Mouse (Mus musculus) heart, embryonic 16.5 days (tissue): ENCODE measurements around the gene Slc26a3. TPM values are rescaled to one million over a fixed set of nuclear protein-coding genes. Genes with fewer than 3 reads are reported as not detected.

ENCODE experiments used
- ATAC-seq: fragments of 200-750 bp; cut with Nextera tagmentation; replicated peaks from 2 replicates; pipeline ENCODE4 v1.8.0; 2017; ENCODE audit warnings: moderate number of reproducible peaks; ENCODE audit not compliant: insufficient read depth, low FRiP score; ENCODE audit errors: extremely low read depth
- H3K27ac ChIP-seq: fragments of 300-500 bp; sonication (generic); 2 replicates; pipeline ENCODE4 v1.5.1; 2014; ENCODE audit warnings: mild to moderate bottlenecking, low read length, control low read depth, moderate library complexity
- H3K27me3 ChIP-seq: fragments of 300-500 bp; sonication (generic); 2 replicates; pipeline ENCODE4 v1.6.1; 2014; ENCODE audit warnings: low read length, mixed read lengths; ENCODE audit not compliant: control insufficient read depth, insufficient read depth
- H3K36me3 ChIP-seq: fragments of 300-500 bp; sonication (generic); 2 replicates; pipeline ENCODE4 v1.6.1; 2014; ENCODE audit not compliant: control insufficient read depth, insufficient read depth
- H3K4me1 ChIP-seq: fragments of 300-500 bp; sonication (generic); 2 replicates; pipeline ENCODE4 v1.6.1; 2014; ENCODE audit warnings: low read length, mixed read lengths; ENCODE audit not compliant: control insufficient read depth, insufficient read depth
- H3K4me2 ChIP-seq: fragments of 300-500 bp; sonication (generic); 2 replicates; pipeline ENCODE4 v1.6.1; 2014; ENCODE audit warnings: low read depth, mild to moderate bottlenecking, control low read depth, low read length
- H3K4me3 ChIP-seq: fragments of 300-500 bp; sonication (generic); 2 replicates; pipeline ENCODE4 v1.5.1; 2014; ENCODE audit warnings: mild to moderate bottlenecking, control low read depth, low read length
- H3K9ac ChIP-seq: fragments of 300-500 bp; sonication (generic); 2 replicates; pipeline ENCODE4 v1.6.1; 2014; ENCODE audit warnings: low read length, control low read depth
- H3K9me3 ChIP-seq: fragments of 300-500 bp; sonication (generic); replicated peaks from 2 replicates; pipeline ENCODE4 v1.6.1; 2016; ENCODE audit warnings: low read length; ENCODE audit not compliant: control insufficient read depth
- WGBS: fragments of 180-500 bp; shearing (Covaris S2); extraction: QIAGEN DNeasy Blood & Tissue Kit; methylation state at CpG from one replicate; pipeline ENCODE4 v1.1.7; 2014; 5-methylcytosine and 5-hydroxymethylcytosine counted together
- polyA plus RNA-seq: library from polyadenylated mRNA; unstranded; fragments of >200 nt; fragmentation: Nextera tagmentation; extraction: Ambion mirVana; gene quantifications from 2 replicates; pipeline ENCODE4 v1.2.1, GENCODE M21; 2015

The Slc26a3 gene
- polyA plus RNA-seq, 1 experiment from 2014 or later = 0.33 TPM

GRCm38 (mm10) chr12:31499314-31500131, 108.9 kb downstream of the Slc26a3 start, which contains the start of gene Cbll1:
Gene Cbll1, minus strand, starts transcription at chr12:31499616.
- WGBS = under 1% methylated on average over 68 of the region's 68 CpGs
- Histone ChIP-seq H3K27ac (peak within 1 kb of the TSS; percentile 93), H3K27me3 (no peaks in the 10 kb centered on the region), H3K4me2 (peak within 1 kb of the TSS; percentile 91), H3K4me3 (peak within 1 kb of the TSS; percentile 69), H3K9ac (peak within 1 kb of the TSS; percentile 94), H3K4me1 (peaks cover 9% of the 10 kb centered on the region), H3K9me3 (0 out of 2 replicates have a peak, but pooled peaks cover 2% of the 10 kb centered on the region), H3K36me3 (peaks cover under 1% of the 10 kb centered on the region)
- peak; percentile 98 for ATAC-seq

- no peaks in the 10 kb centered on the region for H3K36me3 ChIP-seq
- H3K4me2 ChIP-seq = peak overlapping the region; percentile 91
- peak overlapping the region; percentile 69 for H3K4me3 ChIP-seq
- WGBS = 6% methylated on average over 12 of the region's 12 CpGs
- H3K27ac ChIP-seq = peak overlapping the region; percentile 93
- no peak for ATAC-seq
- peaks cover 9% of the 10 kb centered on the region for H3K4me1 ChIP-seq
- 0 out of 2 replicates have a peak, but pooled peaks cover 2% of the 10 kb centered on the region for H3K9me3 ChIP-seq
- no peaks in the 10 kb centered on the region for H3K27me3 ChIP-seq
- peak overlapping the region; percentile 94 for H3K9ac ChIP-seq
These were observed 109.5 kb downstream of the Slc26a3 start for GRCm38 (mm10) chr12:31500196-31500595.

GRCm38 (mm10) chr12:31501266-31501665, 110.6 kb downstream of the Slc26a3 start:
- no peak overlapping the region for H3K9ac ChIP-seq
- peaks cover 9% of the 10 kb centered on the region for H3K4me1 ChIP-seq
- H3K27ac ChIP-seq = no peak overlapping the region
- no peak overlapping the region for H3K4me3 ChIP-seq
- H3K9me3 ChIP-seq = 0 out of 2 replicates have a peak, but pooled peaks cover 2% of the 10 kb centered on the region
- H3K4me2 ChIP-seq = no peak overlapping the region
- ATAC-seq = no peak
- 41% methylated on average over 4 of the region's 4 CpGs for WGBS
- H3K36me3 ChIP-seq = no peaks in the 10 kb centered on the region
- no peaks in the 10 kb centered on the region for H3K27me3 ChIP-seq

GRCm38 (mm10) chr12:31503211-31503610, 112.5 kb downstream of the Slc26a3 start:
- ATAC-seq = no peak

GRCm38 (mm10) chr12:31507718-31508364, 117.2 kb downstream of the Slc26a3 start:
- Histone ChIP-seq H3K4me2 (no peak overlapping the region), H3K27ac (no peak overlapping the region), H3K4me3 (no peak overlapping the region), H3K36me3 (no peaks in the 10 kb centered on the region), H3K9me3 (0 out of 2 replicates have a peak, but pooled peaks cover 2% of the 10 kb centered on the region), H3K9ac (no peak overlapping the region), H3K27me3 (no peaks in the 10 kb centered on the region), H3K4me1 (no peaks in the 10 kb centered on the region)
- 31% methylated on average over 6 of the region's 6 CpGs for WGBS
- ATAC-seq = no peak

More at GRCm38 (mm10) chr12:31503211-31503610, 112.5 kb downstream of the Slc26a3 start:
- H3K27ac ChIP-seq = no peak overlapping the region
- H3K9ac ChIP-seq = no peak overlapping the region
- peaks cover 5% of the 10 kb centered on the region for H3K4me1 ChIP-seq
- no peak overlapping the region for H3K4me2 ChIP-seq
- 0 out of 2 replicates have a peak, but pooled peaks cover 2% of the 10 kb centered on the region for H3K9me3 ChIP-seq
- no peak overlapping the region for H3K4me3 ChIP-seq
- no peaks in the 10 kb centered on the region for H3K27me3 ChIP-seq
- no peaks in the 10 kb centered on the region for H3K36me3 ChIP-seq

GRCm38 (mm10) chr12:31508496-31508895, 117.8 kb downstream of the Slc26a3 start:
- no peaks in the 10 kb centered on the region for H3K27me3 ChIP-seq
- WGBS = 74% methylated on average over 6 of the region's 6 CpGs
- no peaks in the 10 kb centered on the region for H3K9me3 ChIP-seq
- no peaks in the 10 kb centered on the region for H3K4me1 ChIP-seq
- H3K4me2 ChIP-seq = no peak overlapping the region
- no peak overlapping the region for H3K27ac ChIP-seq
- no peak overlapping the region for H3K4me3 ChIP-seq
- no peak overlapping the region for H3K9ac ChIP-seq
- ATAC-seq = no peak
- H3K36me3 ChIP-seq = no peaks in the 10 kb centered on the region

- H3K4me3 ChIP-seq = no peak overlapping the region
These were observed 120.5 kb downstream of the Slc26a3 start for GRCm38 (mm10) chr12:31511218-31511617.

GRCm38 (mm10) chr12:31512634-31513411, 122.2 kb downstream of the Slc26a3 start:
- peaks cover 4% of the 10 kb centered on the region for H3K4me1 ChIP-seq
- H3K4me3 ChIP-seq = no peak overlapping the region
- H3K9ac ChIP-seq = no peak overlapping the region
- H3K4me2 ChIP-seq = no peak overlapping the region
- no peaks in the 10 kb centered on the region for H3K36me3 ChIP-seq
- 90% methylated on average over 14 of the region's 14 CpGs for WGBS
- no peaks in the 10 kb centered on the region for H3K9me3 ChIP-seq
- H3K27ac ChIP-seq = no peak overlapping the region
- no peaks in the 10 kb centered on the region for H3K27me3 ChIP-seq
- no peak for ATAC-seq

More at GRCm38 (mm10) chr12:31511218-31511617, 120.5 kb downstream of the Slc26a3 start:
- Histone ChIP-seq H3K27ac (no peak overlapping the region), H3K27me3 (no peaks in the 10 kb centered on the region), H3K9ac (no peak overlapping the region), H3K36me3 (no peaks in the 10 kb centered on the region), H3K4me1 (peaks cover 4% of the 10 kb centered on the region), H3K4me2 (no peak overlapping the region), H3K9me3 (no peaks in the 10 kb centered on the region)
- ATAC-seq = no peak
- 39% methylated on average over 5 of the region's 5 CpGs for WGBS
